Mouse (Mus musculus) lung, adult 2 months (tissue): Measurements from ENCODE around the gene Tmem108.

Source experiments
- CTCF ChIP-seq: fragments of 200-500 bp; IDR thresholded peaks from 2 replicates; pipeline ENCODE4 v1.5.1; 2011; ENCODE audit warnings: mild to moderate bottlenecking, low read length, control low read depth; ENCODE audit not compliant: insufficient read depth
- POLR2A ChIP-seq: fragments of 200-500 bp; IDR thresholded peaks from 2 replicates; pipeline ENCODE4 v1.6.1; 2011; ENCODE audit warnings: low read depth, mild to moderate bottlenecking, control low read depth, low read length, borderline replicate concordance; ENCODE audit errors: extremely low read depth

DNA sequence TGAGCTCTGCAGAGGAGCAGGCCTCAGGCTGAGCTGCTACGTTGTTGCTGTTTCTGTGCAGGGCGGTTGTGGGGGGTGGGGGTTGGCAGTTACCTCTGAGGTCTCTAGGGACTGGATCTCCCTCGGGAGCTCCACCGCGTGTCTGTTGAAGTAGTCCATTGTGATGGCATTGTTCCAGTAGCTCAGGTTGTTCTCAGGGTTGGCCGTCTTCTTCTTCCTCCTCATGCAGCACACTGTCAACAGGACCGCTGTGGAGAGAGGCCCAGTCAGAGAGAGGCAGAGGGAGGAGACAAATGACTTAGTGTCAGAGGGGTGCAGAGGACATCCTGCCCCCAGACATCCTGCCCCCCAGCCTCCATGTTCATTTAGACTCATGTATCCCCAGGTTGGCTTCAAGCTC lies 272.5 kb downstream of the Tmem108 start:
- TF ChIP-seq CTCF (no peak), POLR2A (no peak)
